Mouse (Mus musculus) embryo, embryonic 9.5 days (tissue): Measurements from ENCODE around the gene Aatk.

ENCODE experiments used
- DNase-seq: peaks from one replicate; pipeline ENCODE4 v3.0.0-alpha.2; 2017; ENCODE audit errors: extremely low spot score

The Aatk gene

DNA sequence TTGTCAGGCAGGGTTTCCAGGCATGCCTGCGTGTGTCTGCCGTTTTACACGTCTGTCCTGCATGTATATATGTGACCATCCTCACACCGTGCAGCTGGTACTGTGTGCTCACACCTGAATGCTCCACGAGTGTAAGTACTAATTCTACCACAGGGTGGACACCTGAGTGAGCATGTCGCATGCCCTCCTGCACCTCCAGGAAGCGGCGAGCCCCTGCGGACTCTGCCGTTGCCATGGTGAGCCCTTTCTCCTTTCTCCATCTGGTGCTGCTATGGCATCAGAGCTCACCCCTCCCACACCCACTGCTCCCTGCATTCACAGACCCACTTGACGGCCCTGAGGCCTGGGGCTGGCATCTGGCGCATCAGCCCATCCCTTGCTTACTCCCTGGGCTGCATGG lies 24.1 kb downstream of the Aatk start:
- DNase-seq: no peak

DNA sequence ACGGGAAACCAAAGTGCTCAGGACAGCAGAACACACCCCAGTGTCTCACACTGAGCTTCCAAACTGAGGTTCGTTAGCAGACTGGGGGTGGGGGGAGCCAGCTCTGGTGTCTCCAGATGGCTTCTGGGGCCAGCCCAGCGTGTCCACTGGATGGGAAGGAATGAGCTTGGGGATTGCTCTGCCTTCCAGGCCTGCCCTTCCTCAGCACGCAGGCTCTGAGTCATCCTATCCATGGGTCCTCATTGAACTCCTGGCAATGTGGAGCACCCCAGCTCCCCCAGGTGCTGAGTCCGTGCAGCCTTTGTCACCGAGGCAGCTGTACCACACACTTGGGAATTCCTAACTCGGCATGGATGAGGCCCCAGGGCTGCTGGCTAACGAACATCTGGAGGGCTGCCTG lies 24.8 kb downstream of the Aatk start:
- no peak for DNase-seq

DNA sequence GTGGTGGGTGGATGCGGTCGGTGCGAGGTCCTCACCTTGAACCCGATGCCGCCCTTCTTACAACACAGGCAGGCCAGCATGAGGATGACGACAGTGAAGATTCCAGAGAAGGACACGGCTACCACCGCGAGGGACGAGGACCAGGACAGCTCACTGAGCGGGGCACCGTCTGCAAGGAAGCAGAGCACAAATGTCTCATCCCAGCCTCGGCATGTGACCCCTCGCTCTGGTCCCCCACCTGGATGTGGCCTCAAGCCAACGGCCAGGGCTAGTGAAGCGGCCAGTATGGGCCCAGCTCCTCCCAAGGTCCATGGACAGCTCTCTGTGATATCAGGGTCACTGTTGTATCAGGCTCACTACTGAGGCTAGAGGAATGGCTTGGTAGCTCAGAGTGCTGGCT lies 25.6 kb downstream of the Aatk start:
- DNase-seq: no peak

DNA sequence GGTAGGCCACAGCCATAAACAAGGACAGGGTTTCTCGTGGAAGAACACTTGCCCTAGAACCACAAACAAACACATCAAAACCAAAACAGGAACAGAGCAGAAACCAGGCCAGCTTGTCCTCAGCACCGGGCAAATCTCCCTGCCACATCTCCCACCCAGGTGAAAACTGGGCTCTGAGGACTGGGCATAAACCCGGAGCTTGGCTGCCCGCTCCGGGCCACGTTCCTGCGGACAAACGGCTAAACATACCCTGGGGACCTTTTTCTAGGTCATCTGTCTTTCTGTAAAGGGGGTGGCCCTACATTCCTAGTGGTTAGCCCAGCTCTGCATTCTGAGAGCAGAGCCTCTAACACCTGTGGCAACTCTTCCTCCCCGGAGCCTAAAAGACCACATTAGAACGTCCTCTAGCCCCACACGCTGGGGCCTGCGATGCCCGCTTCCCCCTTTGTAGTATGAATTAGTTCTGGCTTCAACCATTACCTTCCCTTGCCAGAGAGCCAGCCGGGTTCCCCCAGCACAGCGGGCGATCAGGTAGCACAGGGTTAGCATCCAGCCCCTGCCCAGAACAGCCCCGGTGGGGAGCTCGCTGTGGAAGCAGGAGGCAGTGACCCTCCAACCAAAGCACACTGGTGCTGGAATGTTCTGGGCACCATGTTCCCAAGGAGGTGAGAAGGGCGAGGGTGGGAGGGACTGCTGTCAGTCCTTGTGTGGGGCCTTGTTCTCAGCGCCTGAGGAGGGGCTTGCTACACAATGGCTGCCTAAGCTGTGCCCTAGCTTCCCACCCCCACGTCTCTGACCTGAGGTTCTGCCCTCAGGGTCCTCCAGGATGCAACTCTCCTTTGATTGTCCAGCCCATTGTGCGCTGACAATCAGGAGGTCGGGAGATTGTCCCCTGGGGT lies 27.2 kb downstream of the Aatk start:
- DNase-seq: no peak

DNA sequence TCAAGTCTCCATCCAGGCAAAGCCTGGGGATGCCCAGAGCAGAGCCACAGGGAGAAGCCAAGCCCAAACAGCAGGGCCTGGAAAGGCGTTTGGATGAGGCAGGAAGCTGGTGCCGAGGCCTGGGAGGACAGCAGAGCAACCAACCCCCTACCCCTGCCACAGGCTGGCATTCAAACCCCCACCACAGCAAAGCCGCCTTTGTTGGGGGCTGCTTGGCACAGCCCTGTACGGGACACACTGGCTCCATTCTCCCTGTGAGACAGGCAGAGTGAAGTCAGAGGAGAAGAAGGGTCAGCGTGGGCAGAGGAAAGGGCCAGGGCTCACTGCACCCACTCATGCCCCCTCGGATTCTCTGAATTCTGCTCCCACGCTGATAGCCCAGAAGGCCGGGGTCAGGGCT lies 30.0 kb downstream of the Aatk start:
- no peak for DNase-seq

DNA sequence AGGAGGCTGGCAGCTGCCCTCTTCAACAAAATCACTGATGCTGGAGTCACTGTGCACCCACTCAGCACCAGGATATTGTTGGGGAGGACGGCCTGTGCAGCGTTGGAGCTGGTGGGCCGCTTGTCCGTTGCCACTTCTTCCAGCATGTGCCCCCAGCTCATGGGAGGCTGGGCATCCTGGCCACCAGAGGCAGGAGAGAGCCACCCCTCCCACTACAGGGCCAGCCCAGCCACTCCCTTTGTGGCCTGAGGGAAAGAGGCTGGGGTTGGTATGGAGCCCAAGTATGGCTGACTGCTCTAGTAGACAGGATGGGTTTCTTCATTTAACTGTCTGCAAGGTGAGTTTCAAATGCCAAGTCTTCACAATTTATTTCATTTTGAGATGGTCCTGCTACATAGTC lies 32.2 kb downstream of the Aatk start:
- no peak for DNase-seq

DNA sequence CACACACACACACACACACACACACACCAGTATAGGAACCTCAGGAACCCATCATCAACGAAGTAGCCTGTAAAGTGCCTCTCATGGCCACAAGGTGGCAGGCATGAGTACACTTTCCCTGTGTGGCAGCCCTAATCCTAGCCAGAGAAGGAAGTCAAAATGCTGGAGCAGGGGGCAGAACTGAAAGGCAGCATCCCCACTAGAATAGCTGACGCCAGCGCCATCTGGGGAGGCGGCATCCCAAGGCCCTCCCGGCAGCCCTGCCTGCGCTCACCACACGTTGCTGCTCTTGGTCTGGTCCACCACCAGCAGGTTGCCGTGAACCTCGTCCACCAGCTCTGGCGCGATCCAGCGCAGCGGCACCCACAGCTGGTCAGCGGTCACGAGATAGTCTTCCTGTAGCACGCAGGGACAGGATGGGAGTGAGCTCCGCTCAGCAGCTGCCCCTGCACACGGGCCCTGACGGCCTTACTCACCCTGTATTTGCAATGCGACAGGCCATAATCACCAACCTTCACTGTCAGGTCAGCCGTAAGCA lies 33.7 kb downstream of the Aatk start:
- peak; percentile 83 for DNase-seq

DNA sequence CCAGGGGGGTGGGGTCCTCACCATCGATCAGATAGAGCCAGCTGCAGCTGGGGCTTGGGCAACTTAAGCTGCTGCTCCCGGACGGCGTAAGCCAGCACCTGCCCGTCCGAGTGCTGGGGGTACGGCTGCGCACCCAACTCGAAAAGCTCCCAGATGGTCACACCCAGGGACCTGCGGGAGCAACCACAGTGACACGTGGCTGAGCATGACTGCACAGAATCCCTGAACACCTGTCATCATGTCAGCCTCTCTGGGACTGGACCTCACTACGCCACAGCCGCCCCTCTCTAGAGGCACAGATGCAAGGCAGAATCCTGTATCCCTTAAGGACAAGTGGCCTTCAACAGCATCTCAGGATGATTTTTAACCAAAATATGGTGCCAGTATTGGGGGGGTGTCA lies 34.3 kb downstream of the Aatk start:
- DNase-seq: no peak

DNA sequence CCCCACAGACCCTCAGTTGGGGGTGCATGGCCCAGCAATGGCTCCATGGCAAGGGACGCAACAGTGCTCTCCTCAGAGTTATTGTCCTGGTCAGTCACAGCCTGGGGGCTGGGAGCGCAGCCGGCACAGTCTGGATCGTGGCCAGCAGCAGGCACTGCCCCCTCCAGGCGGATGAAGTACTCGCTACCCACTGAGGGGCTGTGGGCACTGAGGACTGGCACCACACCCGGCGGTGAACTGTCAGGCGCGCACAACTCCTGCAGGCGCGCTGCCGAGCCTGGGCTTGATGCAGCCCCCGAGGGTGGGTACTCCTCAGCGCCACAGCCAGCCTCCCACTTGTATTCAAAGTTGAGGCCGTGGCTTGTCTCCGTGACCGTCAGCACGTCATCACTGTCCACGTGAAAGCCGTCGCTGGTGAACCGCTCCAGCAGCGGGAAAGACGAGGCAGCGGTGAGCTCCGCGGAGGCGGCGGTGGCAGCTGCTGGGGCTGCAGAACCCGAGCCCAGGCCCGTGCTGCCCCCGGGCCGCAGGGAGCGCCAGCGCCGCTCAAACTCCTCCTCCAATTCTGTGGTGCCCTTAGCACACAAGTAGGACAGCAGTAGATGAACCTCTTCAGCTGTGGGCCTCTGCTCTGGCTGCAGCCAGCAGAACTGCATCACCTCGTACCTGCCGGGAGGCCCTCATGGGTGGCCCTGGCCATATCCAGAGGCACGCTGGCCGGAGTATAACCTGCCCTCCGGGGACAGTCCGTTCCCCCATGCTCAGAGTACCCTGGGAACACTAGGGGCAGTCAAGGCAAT lies 35.0 kb downstream of the Aatk start:
- DNase-seq: no peak

DNA sequence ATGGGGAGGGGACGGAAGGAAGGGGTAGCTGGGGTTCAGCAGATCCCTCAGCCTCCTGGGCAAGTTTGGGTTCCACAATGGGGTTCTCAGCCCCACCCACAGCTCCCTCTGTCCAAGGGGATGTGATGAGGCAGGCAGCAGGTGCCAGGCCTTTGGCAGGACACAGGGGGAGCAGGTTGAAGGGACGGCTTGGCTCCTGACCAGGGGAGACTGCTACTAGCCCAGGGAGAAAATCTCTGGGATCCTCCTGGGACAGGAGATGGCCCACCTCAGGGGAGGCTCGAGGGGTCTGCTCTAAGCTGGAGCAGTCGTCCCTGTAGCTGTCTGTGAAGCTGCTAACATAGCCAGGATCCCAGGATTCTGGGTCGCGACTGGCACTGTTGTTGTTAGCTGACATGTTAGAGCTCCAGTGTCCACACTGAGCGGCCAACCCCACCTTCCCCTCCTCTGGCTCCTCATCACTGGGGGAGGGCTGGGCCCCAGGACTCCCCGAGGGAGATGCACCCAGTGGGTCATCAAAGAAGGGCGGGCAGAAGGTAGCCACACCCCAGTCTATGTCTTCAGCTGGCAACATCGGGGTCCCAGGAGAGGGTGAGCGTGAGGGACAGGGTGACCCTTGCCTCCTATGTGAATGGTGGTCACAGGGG lies 35.7 kb downstream of the Aatk start:
- no peak for DNase-seq

DNA sequence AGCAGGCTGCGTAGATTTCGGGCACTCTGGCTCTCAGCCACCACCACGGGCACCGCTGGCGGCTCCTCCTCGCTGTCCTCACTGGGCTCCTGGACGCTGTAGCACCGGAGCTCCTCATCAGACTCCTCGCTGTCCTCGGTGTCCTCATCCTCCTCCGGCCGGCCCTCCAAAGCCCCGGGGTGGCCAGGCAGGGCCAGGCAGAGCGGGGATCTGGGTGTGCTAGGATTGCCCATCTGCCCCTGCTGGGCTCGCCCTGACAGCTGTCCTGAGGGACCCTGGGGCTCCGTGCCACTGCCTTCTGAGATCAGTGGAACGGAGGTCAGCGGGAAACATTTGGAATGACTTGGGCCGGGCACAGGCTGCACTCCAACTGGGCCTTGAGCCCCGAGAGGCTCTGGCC lies 37.0 kb downstream of the Aatk start:
- DNase-seq: no peak

DNA sequence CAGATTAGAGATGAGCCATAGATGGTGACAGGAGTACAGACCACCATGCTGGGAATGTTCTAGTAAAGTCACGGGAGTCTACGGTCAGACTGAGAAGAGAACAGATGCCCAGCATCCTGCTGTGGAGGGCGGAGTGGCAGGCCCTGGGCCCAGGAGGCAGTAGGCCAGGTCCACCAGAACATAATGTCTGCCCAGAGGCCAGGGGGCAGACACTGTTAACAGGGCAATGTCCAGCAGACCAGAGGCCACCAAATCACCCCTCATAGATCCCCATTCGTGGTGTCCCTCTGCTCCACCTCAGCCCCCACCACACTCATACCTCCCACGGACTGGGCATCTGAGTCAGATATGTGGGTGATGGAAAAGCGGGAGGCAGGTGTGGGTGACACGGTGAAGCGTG lies 38.0 kb downstream of the Aatk start:
- no peak for DNase-seq

DNA sequence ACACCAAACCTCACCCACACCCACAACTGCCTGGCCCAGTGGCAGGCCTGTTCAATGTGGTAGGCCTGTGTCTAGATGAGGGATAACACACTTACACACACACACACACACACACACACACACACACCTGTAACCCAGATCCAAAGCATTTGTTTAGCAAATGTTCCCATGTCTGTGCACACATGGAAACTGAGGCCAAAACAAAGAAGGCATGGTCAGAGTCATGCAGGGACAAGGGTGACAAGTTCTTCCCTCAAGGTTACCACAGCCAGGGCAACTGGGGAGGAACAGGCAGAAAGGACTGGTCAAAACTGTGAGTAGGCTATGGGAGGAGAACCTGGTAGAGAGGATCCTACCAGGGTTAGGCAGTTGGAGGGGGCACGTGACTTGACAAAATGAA lies 38.5 kb downstream of the Aatk start:
- no peak for DNase-seq

DNA sequence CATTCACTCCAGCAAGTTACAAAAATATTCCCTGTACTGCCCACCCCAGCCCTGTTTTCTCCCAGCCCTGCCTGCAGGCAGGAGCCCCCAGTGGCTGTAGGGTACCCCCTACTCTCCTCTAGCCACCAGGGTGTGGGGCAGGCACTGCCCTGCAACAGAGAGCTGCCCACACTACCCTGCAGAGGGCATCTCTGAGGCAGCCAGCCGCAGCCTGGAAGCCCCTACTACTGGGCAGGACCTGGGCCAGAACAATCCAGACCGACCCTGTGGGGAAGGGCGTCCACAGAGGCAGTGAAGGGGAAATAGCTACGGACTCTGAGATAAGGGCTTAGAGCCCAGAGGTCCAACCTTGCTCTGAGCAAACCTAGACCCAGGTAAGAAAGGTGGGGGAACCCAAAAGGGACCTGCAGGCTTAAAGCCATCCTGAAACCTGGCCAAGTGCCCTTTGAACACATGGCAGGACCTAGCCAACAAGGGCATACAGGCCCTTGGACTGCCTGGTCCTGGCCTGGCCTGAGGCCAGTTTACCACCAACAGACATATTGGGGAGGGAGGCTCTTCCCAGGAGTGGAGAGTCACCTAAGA lies 39.4 kb downstream of the Aatk start:
- DNase-seq: no peak

DNA sequence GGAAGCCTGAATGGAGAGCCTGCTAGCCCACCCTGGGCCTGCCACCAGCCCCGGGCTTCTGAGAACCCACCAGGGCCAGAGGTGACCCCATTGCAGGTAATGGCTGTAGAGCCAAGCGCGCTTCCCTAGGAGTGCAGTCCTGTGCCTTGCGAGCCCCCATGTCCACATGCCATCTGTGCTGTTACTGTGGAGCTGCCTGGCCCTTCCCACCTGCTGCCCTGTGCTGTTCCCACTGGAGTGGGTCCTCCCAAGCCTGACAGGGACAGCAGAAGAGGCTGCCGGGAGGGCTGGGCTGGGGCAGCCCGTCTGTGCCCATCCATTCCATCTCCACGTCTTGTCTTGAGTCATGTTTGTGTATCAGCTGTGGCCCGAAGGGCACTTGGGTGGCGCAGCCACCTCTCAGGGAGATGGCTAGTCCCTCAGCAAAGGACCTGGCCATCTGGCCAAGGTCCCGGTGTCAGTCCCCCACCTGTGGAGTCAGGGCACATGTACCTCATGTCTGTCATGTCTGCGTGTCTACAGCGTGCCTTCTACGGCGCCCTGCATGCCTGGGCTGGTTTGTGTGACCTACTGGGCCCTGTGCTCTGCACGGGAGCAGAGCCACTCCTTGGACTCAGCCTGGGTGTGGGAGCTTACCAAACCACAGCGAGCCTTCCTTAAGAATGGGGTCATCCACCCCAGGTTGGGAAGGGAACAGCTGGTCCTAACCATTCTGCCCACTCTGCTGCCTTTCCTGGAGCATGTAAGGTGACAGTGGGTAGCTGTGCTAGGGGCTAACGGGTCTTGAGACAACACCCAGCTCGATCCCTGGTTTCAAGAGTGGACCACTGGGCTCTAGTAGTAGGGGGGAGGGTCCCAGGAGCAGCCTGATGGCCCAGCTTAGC lies 41.3 kb downstream of the Aatk start:
- no peak for DNase-seq

DNA sequence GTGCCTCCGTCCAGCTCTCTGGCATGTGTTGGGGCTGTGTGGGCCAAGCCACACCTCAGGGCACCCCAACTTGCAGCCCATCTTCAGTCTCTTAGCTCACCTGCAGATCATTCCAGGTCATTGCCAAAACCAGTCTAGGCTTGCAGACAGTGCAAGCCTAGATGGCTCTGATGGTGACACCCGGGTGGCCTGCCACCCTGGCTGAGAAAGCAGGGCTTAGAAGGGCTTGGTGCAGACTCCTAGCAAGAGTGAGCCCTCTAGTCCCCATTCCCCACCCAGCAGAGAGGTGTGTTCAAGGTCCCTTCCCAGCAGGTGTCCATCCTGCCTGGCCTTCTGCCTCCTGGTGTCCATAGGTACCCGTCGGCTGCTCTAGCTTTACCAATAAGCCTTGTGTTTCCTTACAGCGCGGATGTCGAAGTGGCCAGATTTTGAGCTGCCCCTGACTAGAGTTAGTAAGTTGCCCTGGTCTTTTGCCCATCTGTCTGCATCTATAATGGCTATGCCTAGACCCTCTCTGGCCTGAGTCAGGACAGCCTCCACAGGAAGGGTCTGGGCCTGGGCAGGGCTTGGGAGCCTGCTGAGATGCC lies 44.2 kb downstream of the Aatk start:
- no peak for DNase-seq

DNA sequence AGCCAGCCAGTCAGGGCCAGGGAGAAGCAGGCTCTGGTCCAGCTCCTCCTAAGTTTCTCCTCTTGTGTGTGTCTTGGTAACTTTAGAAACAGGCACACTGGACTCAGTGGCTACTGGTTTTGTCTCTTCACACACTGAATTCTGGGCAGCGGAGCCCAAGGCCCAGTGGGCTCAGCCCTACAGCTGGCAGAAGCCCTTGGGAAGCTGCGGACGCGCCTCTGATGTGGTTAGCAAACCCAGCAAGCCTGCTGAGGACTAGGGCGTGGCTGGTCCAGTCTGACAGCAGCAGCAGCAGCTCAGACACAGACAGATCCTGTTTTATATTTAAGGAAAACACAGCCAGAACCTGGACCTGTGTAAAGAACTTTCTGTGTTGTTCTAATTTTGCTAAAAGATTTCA lies 44.9 kb downstream of the Aatk start:
- DNase-seq: no peak

DNA sequence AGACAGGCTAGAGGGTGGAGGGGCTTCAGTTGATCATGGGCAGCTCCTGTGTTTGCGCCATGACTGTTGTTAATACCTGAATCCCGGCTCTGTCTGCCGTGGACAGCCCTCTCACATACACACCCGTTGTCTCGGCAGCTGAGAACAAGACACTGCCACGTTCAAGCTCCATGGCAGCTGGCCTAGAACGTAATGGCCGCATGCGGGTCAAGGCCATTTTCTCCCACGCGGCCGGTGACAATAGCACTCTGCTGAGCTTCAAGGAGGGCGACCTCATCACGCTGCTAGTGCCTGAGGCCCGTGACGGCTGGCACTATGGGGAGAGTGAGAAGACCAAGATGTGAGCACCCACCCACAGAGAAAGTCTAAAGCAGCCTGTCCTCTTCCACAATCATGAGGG lies 49.6 kb downstream of the Aatk start:
- no peak for DNase-seq

DNA sequence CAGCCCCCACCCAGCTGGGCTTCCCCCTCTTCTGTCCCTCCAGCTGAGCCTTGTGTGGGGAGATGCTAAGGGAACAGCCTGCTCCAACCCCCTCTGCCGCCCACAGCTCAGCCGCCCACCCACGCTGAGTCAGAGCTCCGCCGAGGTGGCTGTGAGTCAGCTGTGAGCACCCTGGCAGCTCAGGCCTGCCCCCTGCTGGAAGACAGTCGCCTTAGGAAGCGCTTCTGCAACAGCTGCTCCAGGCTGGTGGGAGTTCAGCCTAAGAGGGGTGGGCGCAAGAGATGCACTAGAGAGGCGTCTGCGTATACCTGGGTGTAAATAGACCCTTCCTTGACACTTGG lies 55.7 kb downstream of the Aatk start:
- peak; percentile 85 for DNase-seq

DNA sequence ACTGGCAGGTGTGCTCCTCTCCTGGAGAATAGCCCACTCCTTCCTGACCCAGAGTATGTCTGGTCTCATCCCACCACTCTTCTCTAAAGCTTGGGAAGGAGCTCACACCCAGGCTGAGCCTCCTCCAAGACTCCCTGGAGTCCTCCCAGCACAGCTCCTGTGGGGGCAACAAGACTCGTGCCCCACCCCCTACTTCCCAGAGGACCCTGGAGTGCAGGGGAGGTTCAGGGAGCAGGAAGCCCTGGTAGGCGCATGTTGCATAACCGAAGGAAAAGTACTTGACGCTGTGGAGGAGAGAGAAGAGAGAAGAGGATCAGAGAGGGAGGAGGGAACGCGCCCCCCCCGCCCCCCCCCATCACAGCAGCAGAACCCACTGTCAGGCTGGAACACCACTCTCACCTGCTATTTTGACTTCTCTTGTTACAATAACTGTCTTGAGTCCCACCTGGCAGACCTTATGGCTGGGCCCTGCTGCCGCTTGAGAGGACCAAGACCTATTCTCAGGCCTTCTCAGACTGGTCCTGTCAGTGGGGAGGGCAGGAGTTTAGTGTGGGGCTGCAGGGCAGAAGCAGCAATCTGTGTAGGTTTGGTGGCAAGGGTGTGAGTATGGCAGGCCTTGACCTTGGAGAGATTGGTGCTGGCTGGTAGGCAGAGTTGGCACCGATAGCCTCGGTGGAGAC lies 56.2 kb downstream of the Aatk start:
- no peak for DNase-seq
